Mouse (Mus musculus) lung, postnatal 10 days (tissue): ENCODE measurements around the gene Tpr.

Experiments used
- DNase-seq: peaks from one replicate; pipeline ENCODE4 v3.0.0; 2021

The Tpr gene

DNA sequence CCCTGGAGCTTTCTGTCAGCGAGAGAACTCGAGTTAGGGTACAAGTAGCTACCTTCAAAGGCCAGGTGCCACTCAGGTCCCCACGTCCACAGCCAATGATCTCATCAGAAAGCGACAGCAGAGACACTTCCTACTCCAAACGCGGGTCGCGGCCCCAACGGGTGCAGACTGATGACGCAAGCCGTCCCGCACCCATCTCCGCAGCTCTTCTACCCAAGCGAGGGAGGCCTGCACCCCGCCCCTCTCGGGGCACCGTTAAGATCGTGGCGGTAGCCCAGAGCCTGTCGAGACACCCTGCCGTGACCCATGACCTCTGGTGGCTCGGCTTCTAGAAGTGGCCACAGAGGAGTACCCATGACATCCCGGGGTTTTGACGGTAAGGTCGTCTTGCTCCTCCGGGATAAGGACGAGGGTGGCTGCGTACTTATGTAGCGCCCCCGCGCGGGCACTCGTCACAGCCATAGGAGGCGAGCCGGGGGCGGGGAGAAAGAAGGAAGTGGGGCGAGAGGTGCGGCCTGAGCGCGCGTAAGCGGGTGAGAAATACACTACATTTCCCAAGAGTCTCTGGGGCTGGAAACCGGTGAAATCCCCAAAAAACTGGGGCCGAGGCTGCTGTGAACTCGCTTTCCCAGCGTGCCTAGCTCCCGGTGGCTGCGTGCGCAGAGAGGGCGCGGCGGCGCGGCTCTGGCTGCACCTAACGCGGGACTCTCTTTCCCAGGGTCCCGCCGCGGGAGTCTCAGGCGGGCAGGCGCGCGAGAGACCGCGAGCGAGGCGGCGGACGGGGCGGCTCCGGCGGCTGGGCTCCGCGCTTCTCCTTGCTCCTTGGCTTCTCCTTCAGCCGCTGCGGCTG is at the start of gene Tpr, which contains the start of gene Odr4:
TSS of gene Tpr (plus strand) at position 201 of the 850 bp plus-strand sequence.
TSS of gene Odr4 (minus strand) at position 443 of the 850 bp plus-strand sequence.
- peak; percentile 98 for DNase-seq

DNA sequence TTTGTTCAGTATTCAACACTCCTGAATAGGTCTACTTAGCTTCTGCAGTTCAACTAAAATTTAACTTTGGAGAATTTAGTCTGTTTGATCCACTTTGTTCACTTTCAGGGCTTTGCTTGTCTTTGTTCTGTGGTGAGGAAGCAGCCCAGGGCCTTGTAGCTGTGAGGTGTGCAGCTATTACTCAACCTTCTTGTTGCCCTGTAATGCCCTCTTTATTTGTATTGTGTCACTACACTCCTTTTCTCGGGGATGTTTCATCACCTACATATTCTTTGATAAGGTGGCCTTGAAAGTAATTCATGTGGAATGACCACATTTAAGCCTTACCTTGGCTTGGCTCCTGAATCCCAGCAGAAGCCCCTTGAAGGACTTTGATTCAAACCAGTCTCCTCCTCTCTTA is 31.8 kb upstream of the Tpr start:
- DNase-seq = no peak

DNA sequence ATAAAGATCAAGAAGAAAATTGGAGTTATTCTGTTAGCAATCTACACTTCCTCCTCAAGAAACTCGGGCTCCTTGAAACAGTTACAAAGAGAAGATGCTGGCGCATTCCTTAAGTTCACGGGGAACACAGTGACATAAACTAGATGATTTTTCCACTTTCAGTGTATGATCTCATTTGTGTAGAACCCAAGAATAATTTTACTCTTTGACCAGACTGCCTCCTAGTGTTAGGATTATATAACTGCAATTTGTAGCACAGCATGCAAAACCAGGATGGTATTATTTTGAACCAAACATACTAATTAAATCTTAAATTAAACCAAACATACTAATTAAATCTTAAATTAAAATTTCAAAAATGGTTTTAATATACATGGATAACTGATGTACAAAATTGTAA is 19.7 kb upstream of the Tpr start:
- DNase-seq = no peak

DNA sequence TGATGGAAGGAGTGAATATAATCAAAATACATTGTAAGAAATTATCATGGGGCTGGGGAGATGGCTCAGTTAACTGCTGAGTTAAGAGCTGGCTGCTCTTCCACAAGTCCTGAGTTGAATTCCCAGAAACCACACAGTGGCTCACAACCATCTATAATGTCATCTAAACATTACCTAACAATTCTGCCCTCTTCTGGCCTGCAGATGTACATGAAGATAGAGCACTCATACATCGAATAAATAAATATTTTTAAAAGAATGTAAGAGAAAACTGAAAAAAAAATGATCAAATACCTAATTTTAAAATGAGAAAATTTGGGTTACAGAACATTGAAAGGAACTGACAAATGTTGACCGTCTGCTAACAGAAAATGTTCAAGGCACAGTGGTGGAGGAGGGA is 18.4 kb upstream of the Tpr start:
- DNase-seq = no peak

DNA sequence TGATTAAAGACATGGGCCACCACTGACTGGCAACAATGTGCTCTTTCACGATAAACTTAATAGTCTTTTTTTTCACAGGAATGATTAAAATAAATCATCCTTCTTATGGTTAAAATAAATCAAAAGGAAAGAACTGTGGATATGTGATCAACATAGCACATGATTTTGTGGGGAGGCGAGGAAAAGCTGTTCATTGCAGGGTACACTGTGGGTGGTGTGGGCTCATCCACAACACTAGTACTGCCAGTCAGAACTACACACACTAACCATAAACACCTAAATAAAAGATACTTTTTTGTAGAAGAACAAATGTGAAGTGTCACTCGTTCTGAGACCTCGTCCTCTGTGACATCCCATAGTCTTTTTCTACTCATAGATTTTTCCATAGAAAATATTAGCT is 8.5 kb upstream of the Tpr start:
- no peak for DNase-seq

DNA sequence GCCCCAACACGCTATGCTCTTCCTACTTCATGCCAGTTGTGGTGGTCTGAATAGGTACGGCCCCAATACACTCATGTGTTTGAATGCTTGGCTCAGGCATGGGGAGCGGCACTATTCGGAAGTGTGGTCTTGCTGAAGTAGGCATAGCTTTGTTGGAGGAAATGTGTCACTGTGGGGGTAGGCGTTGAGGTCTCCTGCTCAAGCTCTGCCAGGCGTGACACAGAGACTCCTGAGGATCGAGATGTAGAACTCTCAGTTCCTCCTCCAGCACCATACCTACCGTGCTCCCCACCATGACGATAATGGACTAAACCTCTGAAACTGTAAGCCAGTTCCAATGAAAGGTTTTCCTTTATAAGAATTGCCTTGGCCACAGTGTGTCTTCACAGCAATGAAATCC is 5.1 kb upstream of the Tpr start:
- no peak for DNase-seq

DNA sequence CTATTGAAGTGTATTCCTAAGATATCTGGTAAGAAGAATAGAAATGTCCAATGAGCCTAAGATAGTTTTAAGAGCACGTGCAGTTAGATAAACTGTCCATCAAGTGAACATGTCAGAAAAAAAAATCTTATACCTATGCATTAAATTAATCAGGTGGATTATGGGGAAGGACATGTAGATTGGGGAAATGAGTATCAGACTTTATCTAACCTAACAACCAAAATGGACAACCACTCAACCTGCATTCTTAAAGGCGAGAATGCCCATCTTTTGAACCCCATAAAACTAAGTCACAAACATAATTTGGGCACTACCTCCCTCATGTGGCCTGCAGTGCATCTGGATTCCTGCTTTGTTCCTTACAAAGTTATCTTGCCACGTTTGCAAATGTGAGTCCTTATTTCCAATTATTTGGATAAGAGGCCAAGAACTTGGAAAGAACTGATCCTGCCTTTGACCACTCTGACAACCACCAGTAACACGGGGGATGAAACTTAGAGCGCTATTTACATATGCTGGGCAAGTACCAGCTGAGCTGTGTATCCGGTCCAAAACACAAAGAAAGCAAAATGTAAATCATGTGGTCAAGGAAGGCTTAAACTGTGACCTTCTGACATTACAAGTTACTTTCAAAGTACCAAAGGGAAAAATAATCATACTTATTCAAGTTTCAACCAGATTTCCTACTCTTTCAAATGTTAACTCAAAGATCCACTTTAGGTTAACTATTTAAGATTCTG is 3.1 kb upstream of the Tpr start:
- DNase-seq = no peak

DNA sequence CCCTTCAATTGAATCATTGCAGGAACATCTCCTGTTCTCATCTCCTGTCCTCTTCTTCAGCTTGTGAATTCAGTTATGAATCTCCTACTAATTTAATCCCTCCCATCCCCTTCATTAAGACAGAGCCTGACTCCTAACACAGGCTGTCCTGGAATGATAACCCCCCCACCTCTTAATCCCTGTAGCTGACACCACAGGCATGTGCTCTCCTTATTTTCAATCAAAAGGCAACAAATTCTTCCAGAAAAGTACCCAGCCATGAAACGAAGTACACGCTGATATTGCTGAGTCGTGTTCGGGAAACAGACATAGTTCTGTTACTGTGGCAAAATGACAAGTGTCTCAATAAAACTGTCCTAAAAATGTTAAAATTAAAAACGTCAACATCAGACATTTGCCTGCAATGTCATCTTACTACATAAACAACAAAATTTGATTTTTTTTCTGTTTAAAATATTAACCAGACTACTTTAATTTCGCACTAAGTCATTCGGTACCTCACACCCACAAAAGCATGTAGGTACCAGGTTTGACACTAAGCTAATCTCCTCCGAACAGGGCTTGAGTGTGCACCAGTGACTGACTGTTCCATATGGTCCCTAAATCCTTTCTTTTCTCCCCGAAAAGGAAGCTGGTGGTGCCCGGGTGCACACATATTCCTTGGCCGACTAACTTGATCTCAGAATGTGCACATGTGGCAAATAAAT is 554 bp upstream of the Tpr start:
- DNase-seq = no peak

DNA sequence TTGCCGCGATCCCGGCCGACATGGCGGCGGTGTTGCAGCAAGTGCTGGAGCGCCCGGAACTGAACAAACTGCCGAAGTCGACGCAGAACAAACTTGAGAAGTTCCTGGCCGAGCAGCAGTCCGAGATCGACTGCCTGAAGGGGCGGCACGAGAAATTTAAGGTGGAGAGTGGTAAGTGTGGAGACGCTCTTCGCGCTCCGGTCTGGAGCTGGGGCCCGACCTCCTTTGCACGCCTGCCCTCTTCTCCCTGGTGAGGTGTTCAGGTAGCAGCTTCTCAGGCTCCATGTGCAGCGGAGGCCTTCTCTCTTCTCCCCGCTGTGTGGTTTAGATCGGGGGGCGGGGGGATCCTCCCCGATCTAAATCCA is 832 bp downstream of the Tpr start:
- no peak for DNase-seq

DNA sequence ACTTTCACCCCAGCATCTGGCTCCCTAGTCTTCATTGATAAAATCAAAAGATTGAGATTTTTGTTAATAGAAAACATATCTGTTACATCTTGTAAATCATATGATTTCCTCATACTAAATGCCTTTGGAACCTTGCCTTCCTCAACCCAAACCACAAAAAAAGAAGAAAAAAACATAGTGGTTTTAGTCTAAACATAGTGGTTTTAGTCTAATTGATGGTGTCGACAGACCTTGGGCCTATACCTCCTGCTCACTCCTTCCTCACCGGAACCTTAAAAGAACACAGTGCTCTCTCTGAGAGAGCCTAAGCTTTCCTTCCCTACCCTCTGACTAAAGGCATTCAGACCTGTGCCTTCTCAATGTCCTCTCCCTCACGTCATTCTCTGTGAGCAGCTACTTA is 3.4 kb downstream of the Tpr start:
- DNase-seq = no peak

DNA sequence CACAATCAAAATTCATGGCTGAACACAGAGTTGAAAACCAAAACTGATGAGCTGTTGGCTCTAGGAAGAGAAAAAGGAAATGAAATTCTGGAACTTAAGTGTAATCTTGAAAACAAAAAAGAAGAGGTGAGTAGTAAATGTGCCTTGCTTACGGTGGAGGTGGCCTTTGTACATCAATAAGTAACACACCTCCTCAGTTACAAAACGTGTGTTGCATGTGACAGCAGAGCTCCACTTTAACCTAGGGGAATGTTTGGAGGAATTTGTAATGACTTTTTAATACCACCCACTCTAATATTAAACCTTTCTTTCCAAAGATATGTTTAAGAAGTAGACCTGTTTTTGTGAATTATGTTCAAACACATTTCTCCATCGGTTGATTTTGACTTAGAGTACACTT is 11.3 kb downstream of the Tpr start:
- no peak for DNase-seq

DNA sequence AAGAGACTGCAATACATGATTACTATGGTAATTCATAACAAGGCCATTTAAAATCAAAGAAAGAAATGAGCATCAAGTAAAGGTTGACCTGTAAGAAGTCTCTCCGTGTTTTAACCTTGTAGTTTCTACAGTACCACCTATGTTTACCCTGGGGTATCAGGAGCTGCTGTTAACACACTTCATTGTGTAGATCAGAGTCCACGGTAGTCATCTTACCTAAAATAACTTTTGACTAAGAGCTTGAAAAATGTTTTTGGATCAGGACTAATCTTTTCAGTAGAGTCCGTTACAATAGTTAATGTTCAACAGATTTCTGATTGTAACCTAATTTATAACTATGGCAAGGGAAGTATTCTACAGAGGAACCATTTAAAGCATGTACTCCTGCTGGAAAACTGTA is 11.9 kb downstream of the Tpr start:
- no peak for DNase-seq

DNA sequence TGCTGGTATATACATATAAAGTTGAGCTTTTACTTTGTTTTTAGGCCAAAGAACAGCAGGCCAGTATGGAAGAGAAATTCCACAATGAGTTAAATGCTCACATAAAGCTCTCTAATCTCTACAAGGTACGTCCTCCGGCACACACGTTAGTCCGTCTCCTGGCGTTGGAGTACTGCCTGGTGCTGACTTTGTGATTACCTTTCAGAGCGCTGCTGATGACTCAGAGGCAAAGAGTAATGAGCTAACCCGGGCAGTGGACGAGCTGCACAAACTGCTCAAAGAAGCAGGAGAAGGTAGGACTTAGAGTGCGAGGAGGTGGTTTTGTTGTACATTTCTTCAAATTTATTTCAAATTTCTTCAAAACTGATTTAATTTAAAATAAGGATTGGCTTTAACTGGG is 14.6 kb downstream of the Tpr start:
- DNase-seq = no peak

DNA sequence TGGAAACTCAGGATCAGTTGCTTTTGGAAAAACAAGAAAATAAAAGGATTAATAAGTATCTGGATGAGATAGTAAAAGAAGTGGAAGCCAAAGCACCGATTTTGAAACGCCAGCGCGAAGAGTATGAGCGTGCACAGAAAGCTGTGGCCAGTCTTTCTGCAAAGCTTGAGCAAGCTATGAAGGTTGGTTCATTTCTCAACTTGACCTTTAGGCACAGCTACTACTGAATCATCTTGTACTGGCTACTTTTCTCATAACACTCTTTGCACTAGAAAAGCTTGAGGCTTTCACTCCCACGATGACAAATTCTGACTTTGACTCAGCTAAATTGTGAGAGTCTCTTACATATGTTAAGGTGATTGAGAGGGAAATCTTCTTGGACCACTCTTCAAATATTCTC is 17.4 kb downstream of the Tpr start:
- DNase-seq = no peak

DNA sequence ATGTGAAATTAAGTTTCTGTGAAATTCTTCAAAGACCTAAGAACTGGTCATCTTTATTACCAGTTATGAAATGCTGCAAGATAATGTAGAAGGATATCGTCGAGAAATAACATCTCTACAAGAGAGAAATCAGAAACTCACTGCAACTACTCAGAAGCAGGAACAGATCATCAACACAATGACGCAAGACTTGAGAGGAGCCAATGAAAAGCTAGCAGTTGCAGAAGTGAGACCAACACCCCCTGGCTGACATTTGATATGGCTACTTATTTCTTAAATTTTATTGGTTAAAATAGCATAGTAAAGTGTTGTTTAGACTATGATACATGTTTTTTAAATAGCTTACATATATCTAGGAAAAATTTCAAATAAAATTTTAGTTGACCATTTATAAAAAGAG is 23.4 kb downstream of the Tpr start:
- DNase-seq = no peak

DNA sequence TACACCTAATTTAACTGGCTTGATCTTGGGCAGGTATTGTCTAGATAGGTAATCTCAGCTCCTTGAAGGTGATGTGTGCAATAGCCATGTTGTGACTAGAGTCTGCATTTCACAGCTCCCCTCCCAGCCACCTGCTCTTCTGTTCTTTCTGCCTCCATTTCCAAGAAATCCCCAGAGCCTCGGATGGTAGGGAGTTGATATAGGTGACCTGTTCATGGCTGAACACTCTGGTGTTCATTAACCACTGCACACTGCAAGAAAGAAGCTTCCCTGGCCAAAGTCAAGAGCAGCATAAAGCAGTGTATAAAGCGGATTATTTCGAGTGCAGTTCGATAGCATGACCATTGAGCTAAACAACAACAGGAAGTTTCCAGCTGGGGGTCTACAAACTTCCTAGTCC is 25.8 kb downstream of the Tpr start:
- no peak for DNase-seq

DNA sequence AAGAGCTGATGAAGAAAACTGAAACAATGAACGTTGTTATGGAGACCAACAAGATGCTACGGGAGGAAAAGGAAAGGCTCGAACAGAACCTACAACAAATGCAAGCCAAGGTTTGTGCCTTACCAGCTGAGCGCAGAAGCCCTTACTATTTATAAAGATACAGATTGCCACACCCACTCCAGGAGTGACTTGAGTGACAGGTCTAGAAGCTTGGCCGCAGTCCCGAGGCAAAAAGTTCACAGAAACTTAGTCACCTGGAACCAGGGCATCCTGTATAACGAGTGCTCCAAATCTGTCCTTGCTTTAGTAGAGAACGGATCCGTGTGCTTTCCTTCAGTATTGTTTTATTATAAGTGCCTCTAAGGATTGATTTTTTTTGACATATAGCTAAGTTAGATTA is 33.0 kb downstream of the Tpr start:
- DNase-seq = no peak

DNA sequence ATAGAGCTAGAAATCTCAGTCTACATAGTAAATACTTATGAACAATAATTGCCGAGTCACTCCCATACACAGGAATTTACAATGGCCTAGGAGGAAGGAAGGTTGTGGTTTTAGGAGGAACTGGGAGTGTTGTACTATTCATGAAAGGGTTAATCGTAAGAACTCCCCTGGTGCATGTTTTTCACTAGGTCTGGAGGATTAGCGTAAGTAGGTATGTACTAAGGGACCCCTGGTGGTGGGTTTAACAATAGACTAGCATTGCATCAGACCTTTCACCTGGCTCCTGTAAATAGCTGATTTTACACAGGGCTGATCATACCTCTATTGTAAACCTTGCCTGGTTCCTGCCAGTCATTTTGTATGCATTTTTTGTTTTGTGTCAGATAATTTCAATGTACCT is 33.6 kb downstream of the Tpr start:
- no peak for DNase-seq

DNA sequence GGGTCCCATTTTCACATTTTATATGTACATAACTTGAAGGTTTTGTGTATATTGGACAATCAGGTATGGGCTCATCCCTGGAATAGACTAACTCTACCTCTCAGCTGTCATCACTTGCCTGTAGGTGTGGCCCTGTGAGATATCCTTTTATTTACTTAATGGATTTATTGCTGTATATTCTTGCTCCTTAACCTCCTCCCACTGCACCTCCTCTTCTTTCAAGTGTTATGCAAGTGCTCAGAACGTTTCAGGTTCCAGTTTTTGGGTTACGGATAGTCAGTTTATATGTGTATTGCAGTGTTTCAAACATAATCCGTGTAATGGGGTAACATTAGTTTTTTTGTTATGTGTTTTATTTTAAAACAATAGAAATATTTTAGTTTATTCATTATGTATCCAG is 46.0 kb downstream of the Tpr start:
- DNase-seq = no peak

DNA sequence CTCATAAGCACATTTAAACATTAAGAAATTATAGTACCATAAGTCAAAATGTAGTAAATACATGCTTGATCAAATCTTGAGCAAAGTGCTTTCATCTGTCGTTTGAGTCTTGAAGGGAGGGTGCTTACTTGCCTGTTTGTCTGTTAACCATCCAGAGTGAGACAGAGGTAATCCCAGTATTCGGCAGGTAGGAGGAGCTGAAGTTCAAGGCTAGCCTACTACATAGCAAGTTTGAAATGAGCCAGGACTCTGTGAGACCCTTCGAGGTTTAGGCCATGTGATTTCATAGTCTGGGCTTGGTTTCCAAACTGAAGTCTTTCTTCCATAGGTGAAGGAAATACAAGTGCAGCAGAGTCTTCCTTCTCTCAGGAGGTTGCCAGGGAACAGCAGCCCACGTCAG is 49.1 kb downstream of the Tpr start:
- DNase-seq = no peak

DNA sequence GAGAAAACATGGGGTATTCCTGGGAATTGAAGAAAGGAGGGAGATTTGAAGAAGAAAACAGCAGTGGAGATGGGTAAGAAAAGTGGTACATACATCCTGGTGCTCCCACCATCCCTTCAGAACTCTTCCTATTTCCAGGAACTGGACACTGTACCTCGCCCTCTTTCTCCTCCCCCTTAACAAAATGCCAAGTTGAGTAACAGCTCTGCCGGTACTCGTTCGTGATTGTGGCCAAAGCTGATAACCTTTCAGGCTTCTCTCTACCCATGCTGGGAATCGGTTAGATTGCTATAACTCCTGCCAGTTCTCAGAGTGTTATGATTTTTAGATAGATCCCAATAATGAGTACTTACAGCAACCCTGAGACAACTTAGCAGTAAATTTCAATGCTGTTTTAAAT is 66.3 kb downstream of the Tpr start:
- no peak for DNase-seq

DNA sequence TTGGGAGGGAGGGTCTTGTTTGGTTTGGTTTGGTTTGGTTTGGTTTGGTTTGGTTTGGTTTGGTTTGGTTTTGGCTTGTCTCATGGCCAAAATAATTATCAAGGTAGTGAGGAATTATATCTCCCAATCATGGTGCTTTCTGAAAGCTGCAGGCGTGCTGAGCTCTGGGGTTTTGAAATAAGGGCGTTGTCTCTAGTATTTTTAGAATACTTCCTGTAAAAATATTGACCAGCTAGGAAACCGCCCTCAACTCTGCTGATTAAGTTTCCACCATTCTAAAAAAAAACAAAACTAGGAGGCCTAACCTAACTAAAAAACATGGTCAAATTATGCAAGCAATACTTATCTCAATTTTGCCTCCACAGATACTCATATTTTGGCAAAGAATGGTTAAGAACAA is 67.0 kb downstream of the Tpr start:
- DNase-seq = no peak

DNA sequence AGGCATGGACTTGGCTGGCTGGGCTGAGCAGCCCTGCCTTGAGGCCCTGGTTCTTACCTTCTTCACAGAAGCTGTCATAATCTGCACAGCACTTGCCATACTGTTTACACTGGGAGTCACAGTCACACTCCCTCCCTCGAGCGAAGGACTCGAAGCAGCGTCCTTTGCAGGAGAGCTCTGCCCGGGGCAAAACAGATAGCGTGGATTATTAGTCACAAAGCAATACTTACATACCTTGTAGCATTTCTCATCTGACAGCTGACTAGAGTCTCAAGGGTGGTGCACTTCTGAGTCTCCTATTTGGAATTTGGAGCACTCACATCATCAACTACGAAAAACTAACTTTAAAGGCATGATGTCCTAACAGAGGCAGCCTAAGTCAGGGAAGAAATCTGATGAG is 68.0 kb downstream of the Tpr start:
- no peak for DNase-seq

DNA sequence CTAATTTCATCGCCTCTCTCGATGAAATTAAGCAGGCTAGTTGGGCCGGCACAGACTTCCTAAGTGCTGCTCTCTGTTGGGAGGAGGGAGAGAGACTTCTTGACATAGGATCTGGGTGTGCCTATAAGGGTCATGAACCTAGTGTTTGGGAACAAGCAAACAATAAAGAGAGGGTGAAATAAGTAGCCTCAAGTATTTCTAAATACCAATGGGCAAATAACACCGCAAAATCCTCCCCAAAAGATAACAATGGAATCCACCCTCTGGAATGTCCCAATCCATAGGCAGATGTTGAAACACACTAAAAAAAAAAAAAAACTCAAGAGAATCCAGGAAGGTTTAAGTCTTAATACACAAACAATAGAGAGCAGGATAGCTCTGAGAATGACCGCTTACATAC is 70.4 kb downstream of the Tpr start:
- DNase-seq = no peak
